Mouse (Mus musculus): ENCODE data around the gene Olfr1012.
"Not testable (repeated sequence)": the region's sequence is repeated elsewhere in the genome, so short reads cannot be mapped to it uniquely, and the experiment has no call there.

The Olfr1012 gene

GRCm38 (mm10) chr2:85762666-85763065 lies at the start of gene Olfr1012:
Gene Olfr1012 (minus strand): TSS chr2:85762766.
- no peak for DNase-seq

- DNase-seq: no peak
These were observed 41.9 kb upstream of the Olfr1012 start for GRCm38 (mm10) chr2:85804501-85804900.

GRCm38 (mm10) chr2:85802444-85802843 lies 39.9 kb upstream of the Olfr1012 start, which contains the start of gene Olfr1016:
Gene Olfr1016 (minus strand): TSS chr2:85802544.
- no peak for DNase-seq

GRCm38 (mm10) chr2:85792331-85792730 lies 29.8 kb upstream of the Olfr1012 start:
- DNase-seq: no peak

GRCm38 (mm10) chr2:85781717-85782116 lies 19.2 kb upstream of the Olfr1012 start, which contains the start of gene Olfr1015:
Gene Olfr1015 (plus strand): TSS chr2:85782017.
- no peak for DNase-seq

GRCm38 (mm10) chr2:85772413-85772812 lies 9.8 kb upstream of the Olfr1012 start, which contains the start of gene Olfr1014:
Gene Olfr1014 (plus strand): TSS chr2:85772713.
- no peak for DNase-seq

GRCm38 (mm10) chr2:85766798-85767197 lies 4.2 kb upstream of the Olfr1012 start, which contains the start of gene Olfr1013:
Gene Olfr1013 (plus strand): TSS chr2:85767098.
- DNase-seq: no peak

- peak; percentile 56 for DNase-seq
These were observed 8.7 kb downstream of the Olfr1012 start for GRCm38 (mm10) chr2:85753822-85754221.

- no peak for DNase-seq
These were observed 36.8 kb downstream of the Olfr1012 start for GRCm38 (mm10) chr2:85725793-85726192.

GRCm38 (mm10) chr2:85715119-85715518 lies 47.4 kb downstream of the Olfr1012 start, which contains the start of gene Olfr1009:
Gene Olfr1009 (plus strand): TSS chr2:85715419.
- DNase-seq: no peak

GRCm38 (mm10) chr2:85711159-85711558 lies 51.4 kb downstream of the Olfr1012 start:
- DNase-seq: no peak

GRCm38 (mm10) chr2:85710680-85711079 lies 51.9 kb downstream of the Olfr1012 start:
- not testable (repeated sequence) for DNase-seq

All from heart, adult 11 months (tissue).